Mouse (Mus musculus): ENCODE results near the gene Skp2. TPM values are rescaled to one million over a fixed set of nuclear protein-coding genes. Genes with fewer than 3 reads are reported as not detected.

Skp2 gene
- total and polyA plus RNA-seq, 2 experiments from 2014 or later = 1.5 to 5.1 TPM

GRCm38 (mm10) chr15:9096865-9097264, 58.4 kb downstream of the Skp2 start:
- ATAC-seq (ENCODE audit: insufficient read depth, low read depth) (no peak), DNase-seq (ENCODE audit: low spot score) (no peak)
- H3K36me3 ChIP-seq (replicated peaks; ENCODE audit: control insufficient read depth, insufficient read depth, low read length) = peaks cover 58% of the 10 kb centered on the region
- no peaks in the 10 kb centered on the region for H3K27me3 ChIP-seq (ENCODE audit: control insufficient read depth, insufficient read depth, low read length)
- H3K4me1 ChIP-seq (ENCODE audit: control insufficient read depth, insufficient read depth) = no peaks in the 10 kb centered on the region; the same call in none of the 2 replicates
- no peak overlapping the region for H3K9ac ChIP-seq (replicated peaks; ENCODE audit: low read depth, low read length)
- 46% methylated on average over 4 of the region's 4 CpGs for WGBS
- no peak overlapping the region for H3K4me2 ChIP-seq (ENCODE audit: low read depth, low read length)
- no peaks in the 10 kb centered on the region for H3K9me3 ChIP-seq (replicated peaks; ENCODE audit: control insufficient read depth, low read length)
- no peak overlapping the region for H3K4me3 ChIP-seq (ENCODE audit: low read depth, low read length)
- TF ChIP-seq CTCF (IDR thresholded peaks at IDR 0.05; ENCODE audit: low read depth) (no peak), EP300 (IDR thresholded peaks at IDR 0.05; ENCODE audit: low read depth) (no peak)
- H3K27ac ChIP-seq (ENCODE audit: low read depth) = no peak overlapping the region

GRCm38 (mm10) chr15:9094366-9094750, 60.9 kb downstream of the Skp2 start:
- DNase-seq (ENCODE audit: low spot score) = no peak
- Histone ChIP-seq H3K9ac (replicated peaks; ENCODE audit: low read depth, low read length) (no peak overlapping the region), H3K4me2 (ENCODE audit: low read depth, low read length) (peak overlapping the region; percentile 22; the same call in 1 of the 2 replicates), H3K4me1 (ENCODE audit: control insufficient read depth, insufficient read depth) (no peaks in the 10 kb centered on the region; the same call in none of the 2 replicates), H3K9me3 (replicated peaks; ENCODE audit: control insufficient read depth, low read length) (no peaks in the 10 kb centered on the region), H3K27me3 (ENCODE audit: control insufficient read depth, insufficient read depth, low read length) (no peaks in the 10 kb centered on the region), H3K27ac (ENCODE audit: low read depth) (no peak overlapping the region), H3K36me3 (replicated peaks; ENCODE audit: control insufficient read depth, insufficient read depth, low read length) (peaks cover 42% of the 10 kb centered on the region), H3K4me3 (ENCODE audit: low read depth, low read length) (no peak overlapping the region)
- ATAC-seq (ENCODE audit: insufficient read depth, low read depth) = peak; percentile 75
- WGBS = 13% methylated on average over 13 of the region's 13 CpGs
- TF ChIP-seq CTCF (IDR thresholded peaks at IDR 0.05; ENCODE audit: low read depth) (no peak), EP300 (IDR thresholded peaks at IDR 0.05; ENCODE audit: low read depth) (no peak)

- Histone ChIP-seq H3K4me1 (ENCODE audit: control insufficient read depth, insufficient read depth) (no peaks in the 10 kb centered on the region; the same call in none of the 2 replicates), H3K4me2 (ENCODE audit: low read depth, low read length) (0 out of 2 replicates have a peak overlapping the region, but pooled peaks have one; percentile 22), H3K27ac (ENCODE audit: low read depth) (no peak overlapping the region), H3K36me3 (replicated peaks; ENCODE audit: control insufficient read depth, insufficient read depth, low read length) (peaks cover 36% of the 10 kb centered on the region), H3K9me3 (replicated peaks; ENCODE audit: control insufficient read depth, low read length) (no peaks in the 10 kb centered on the region), H3K4me3 (ENCODE audit: low read depth, low read length) (no peak overlapping the region), H3K9ac (replicated peaks; ENCODE audit: low read depth, low read length) (no peak overlapping the region), H3K27me3 (ENCODE audit: control insufficient read depth, insufficient read depth, low read length) (no peaks in the 10 kb centered on the region)
- ATAC-seq (ENCODE audit: insufficient read depth, low read depth) (peak; percentile 39; the same call in 1 of the 2 replicates), DNase-seq (ENCODE audit: low spot score) (no peak)
- 65% methylated on average over 11 of the region's 11 CpGs for WGBS
- TF ChIP-seq CTCF (IDR thresholded peaks at IDR 0.05; ENCODE audit: low read depth) (no peak), EP300 (IDR thresholded peaks at IDR 0.05; ENCODE audit: low read depth) (no peak)
Measured at GRCm38 (mm10) chr15:9093598-9094365, 61.4 kb downstream of the Skp2 start.

- no peak for TF ChIP-seq CTCF (IDR thresholded peaks at IDR 0.05; ENCODE audit: low read depth)
- no peak for TF ChIP-seq EP300 (IDR thresholded peaks at IDR 0.05; ENCODE audit: low read depth)
- Histone ChIP-seq H3K4me1 (ENCODE audit: control insufficient read depth, insufficient read depth) (peaks cover 4% of the 10 kb centered on the region), H3K4me2 (ENCODE audit: low read depth, low read length) (no peak overlapping the region), H3K4me3 (ENCODE audit: low read depth, low read length) (no peak overlapping the region), H3K36me3 (replicated peaks; ENCODE audit: control insufficient read depth, insufficient read depth, low read length) (peaks cover 30% of the 10 kb centered on the region), H3K27ac (ENCODE audit: low read depth) (no peak overlapping the region), H3K27me3 (ENCODE audit: control insufficient read depth, insufficient read depth, low read length) (no peaks in the 10 kb centered on the region), H3K9me3 (replicated peaks; ENCODE audit: control insufficient read depth, low read length) (no peaks in the 10 kb centered on the region), H3K9ac (replicated peaks; ENCODE audit: low read depth, low read length) (no peak overlapping the region)
- DNase-seq (ENCODE audit: low spot score) (no peak), ATAC-seq (ENCODE audit: insufficient read depth, low read depth) (no peak)
- WGBS = 72% methylated on average over 5 of the region's 5 CpGs
Measured at GRCm38 (mm10) chr15:9090662-9091061, 64.6 kb downstream of the Skp2 start.

- Histone ChIP-seq H3K27me3 (ENCODE audit: control insufficient read depth, insufficient read depth, low read length) (no peaks in the 10 kb centered on the region), H3K4me1 (ENCODE audit: control insufficient read depth, insufficient read depth) (peaks cover 4% of the 10 kb centered on the region; the same call in 1 of the 2 replicates), H3K36me3 (replicated peaks; ENCODE audit: control insufficient read depth, insufficient read depth, low read length) (peaks cover 30% of the 10 kb centered on the region), H3K27ac (ENCODE audit: low read depth) (peak overlapping the region; percentile 20; the same call in 1 of the 2 replicates), H3K4me3 (ENCODE audit: low read depth, low read length) (no peak overlapping the region), H3K4me2 (ENCODE audit: low read depth, low read length) (no peak overlapping the region), H3K9me3 (replicated peaks; ENCODE audit: control insufficient read depth, low read length) (no peaks in the 10 kb centered on the region), H3K9ac (replicated peaks; ENCODE audit: low read depth, low read length) (no peak overlapping the region)
- 33% methylated on average over 2 of the region's 2 CpGs for WGBS
- TF ChIP-seq CTCF (IDR thresholded peaks at IDR 0.05; ENCODE audit: low read depth) = no peak
- no peak for TF ChIP-seq EP300 (IDR thresholded peaks at IDR 0.05; ENCODE audit: low read depth)
- ATAC-seq (ENCODE audit: insufficient read depth, low read depth) (no peak), DNase-seq (ENCODE audit: low spot score) (no peak)
Measured at GRCm38 (mm10) chr15:9089136-9089720, 66.0 kb downstream of the Skp2 start.
